Mouse (Mus musculus) lung, postnatal 14 days (tissue): Measurements from ENCODE around the gene Nr1i2.
"Not testable (repeated sequence)": the region's sequence is repeated elsewhere in the genome, so short reads cannot be mapped to it uniquely, and the experiment has no call there.

Source experiments
- DNase-seq: peaks from one replicate; pipeline ENCODE4 v3.0.0; 2021

Gene Nr1i2

DNA sequence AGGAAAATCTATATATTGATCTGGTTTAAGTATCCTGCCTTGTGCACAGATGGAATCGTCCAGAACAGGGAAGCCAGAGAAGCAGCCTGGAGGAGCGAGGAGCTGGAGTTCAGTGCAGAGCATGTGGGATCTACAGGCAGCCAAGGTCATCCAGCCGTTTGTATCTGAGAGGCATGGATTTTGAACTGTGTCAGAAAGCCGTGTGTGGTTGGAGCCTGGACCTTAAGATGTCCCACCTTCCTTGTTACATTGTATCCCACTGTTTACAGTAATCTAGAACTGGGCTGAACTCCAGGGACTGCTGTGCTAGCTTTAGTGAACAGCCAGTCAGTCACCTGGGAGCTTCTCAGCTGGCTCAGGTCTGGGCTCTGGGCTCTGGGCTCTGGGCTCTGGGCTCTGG lies 8.1 kb downstream of the Nr1i2 start:
- no peak for DNase-seq

GRCm38 (mm10) chr16:38285801-38286200 lies 8.8 kb downstream of the Nr1i2 start:
- DNase-seq = no peak

DNA sequence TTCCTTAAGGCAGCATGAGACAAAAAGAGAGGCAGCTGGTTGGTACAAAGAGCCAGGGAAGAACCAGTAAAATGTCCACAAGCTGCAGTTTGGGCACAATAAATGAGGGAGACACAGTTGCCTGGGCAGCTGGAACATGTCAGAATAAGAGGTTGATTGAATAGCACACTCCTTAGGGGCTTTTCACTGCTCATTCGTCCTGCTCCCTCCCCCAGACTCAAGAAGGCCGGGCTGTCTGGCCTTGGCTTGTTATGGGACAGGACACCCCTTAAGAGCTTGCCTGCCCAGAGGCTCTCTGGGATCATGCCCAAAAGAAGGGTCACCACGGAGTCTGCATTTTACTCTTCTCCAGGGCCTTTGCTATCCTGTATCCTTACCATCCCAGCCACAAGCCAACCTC lies 11.3 kb downstream of the Nr1i2 start:
- DNase-seq = no peak

DNA sequence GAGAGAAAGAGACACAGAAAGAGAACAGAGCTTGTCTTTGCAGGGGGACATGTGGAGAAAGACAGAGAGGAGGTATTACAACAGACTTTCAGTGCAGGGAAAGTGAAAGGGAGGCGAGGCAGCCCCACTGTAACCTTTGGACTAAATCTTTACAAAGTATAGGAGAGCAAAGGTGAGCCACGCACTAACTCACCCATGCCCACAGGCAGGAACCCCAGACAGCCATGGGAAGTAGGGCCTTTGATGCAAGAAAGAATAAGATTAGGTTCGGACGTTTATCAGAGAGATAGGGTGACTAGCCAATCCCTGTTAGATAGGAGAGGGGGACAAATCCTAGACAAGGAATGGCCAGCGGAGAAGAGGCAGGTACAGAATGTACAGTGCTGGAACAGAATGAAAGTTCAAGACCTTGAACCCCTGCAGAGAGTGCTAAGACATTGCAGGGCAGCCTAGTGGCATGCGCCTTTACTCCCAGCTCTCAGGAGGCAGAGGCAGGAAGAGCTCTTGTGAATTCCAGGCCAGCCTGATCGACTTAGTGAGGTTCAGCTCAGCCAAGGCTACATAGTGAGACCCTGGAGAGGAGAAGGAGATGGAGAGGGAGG lies 12.0 kb downstream of the Nr1i2 start:
- no peak for DNase-seq

GRCm38 (mm10) chr16:38280951-38281350 lies 13.7 kb downstream of the Nr1i2 start:
- DNase-seq = no peak

DNA sequence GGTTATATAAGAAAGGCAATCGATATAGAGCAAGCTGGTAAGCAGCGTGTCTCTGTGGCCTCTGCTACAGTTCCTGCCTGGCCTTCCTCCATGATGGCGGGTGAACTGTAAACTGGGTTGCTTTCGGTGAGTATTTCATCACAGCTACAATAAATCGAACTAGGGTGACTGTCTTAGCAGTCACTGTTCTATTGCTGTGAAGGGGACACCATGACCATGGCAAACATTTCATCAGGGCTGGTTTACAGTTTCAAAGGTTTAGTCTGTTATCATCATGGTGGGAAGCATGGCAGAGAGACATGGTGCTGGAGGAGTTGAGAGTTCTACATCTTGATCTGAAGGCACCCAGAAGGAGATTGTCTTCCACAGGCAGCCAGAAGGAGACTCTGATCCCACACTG lies 14.8 kb downstream of the Nr1i2 start:
- no peak for DNase-seq

GRCm38 (mm10) chr16:38274737-38275136 lies 19.9 kb downstream of the Nr1i2 start:
- DNase-seq = no peak

DNA sequence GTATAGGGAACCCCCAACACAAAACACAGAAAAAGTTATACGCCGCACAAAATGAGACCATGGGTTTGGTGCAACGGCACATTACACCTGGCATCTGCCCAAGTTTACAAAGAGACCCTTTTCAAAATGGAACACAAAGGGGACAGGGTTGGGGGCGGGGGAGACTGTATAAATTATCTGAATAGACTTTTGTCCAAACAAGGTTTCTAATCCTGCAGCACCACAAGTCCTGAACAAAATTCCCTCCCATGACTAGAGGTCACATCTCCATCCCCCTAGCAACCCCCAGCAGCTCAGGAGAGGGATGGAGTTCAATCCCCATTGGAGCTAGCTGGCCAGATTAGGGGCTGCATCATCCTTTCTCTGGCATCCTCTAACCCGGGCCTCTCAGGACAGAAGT lies 22.1 kb downstream of the Nr1i2 start:
- DNase-seq = no peak

DNA sequence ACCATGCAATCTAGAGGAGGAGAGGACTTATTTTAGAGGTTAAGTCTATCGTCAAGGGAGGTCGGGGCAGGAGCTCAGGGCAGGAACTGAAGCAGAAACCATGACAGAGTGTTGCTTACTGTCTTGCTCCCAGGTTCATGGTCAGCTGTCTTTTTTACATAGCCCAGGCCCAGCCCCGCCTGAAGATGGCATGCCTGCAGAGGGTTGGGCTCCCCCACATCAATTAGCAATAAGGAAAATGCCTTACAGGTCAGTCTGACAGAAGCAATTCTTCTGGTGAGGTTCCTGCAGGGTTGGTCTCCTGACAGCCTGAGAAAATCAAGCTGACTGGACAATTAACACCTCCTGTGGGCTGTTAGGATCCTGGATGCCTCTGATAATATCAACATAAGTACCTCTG lies 23.0 kb downstream of the Nr1i2 start:
- no peak for DNase-seq

- no peak for DNase-seq
Measured at GRCm38 (mm10) chr16:38255927-38256326, 38.7 kb downstream of the Nr1i2 start.

DNA sequence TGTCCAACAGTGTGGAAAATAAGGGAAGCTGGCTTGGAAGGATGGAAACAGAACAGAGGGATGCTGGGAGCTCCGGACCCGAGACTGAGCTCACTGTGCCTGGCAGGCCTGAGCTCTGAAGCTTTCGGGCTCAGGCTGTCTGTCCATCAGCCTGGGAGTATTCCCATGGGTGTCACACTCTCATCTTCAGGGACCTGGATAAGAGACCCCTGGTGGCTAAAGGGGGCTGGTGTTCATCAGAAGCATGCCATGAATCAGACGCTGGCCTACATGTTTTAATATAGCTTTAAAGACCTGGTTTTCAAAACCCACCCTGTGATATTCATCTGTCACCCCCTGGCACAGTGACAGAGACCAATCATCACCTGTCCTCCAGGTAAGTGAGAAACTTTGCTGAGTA lies 39.5 kb downstream of the Nr1i2 start:
- no peak for DNase-seq

DNA sequence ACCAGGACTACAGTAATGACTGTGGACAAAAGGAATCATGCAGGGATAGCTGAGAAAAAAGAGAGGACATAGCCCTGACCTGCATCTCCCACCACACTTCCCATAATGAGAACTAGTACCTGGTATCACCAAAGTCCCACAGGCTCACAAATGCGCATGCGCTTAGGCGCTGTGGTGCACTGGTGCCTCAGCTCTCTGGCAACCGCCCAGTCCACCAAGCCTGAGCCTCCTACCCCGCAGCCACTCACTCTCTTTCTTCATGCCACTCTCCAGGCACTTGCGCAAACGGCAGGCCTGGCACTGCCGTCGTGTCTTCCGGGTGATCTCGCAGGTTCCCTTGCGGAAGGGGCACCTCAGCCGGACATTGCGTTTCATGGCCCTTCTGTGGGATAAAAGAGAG lies 40.6 kb downstream of the Nr1i2 start:
- peak; percentile 16 for DNase-seq

- DNase-seq = no peak
Measured at GRCm38 (mm10) chr16:38250467-38250866, 44.2 kb downstream of the Nr1i2 start.

- DNase-seq = no peak
Measured at GRCm38 (mm10) chr16:38248331-38248961, 46.2 kb downstream of the Nr1i2 start.

GRCm38 (mm10) chr16:38245849-38246585 lies 48.6 kb downstream of the Nr1i2 start:
- no peak for DNase-seq

DNA sequence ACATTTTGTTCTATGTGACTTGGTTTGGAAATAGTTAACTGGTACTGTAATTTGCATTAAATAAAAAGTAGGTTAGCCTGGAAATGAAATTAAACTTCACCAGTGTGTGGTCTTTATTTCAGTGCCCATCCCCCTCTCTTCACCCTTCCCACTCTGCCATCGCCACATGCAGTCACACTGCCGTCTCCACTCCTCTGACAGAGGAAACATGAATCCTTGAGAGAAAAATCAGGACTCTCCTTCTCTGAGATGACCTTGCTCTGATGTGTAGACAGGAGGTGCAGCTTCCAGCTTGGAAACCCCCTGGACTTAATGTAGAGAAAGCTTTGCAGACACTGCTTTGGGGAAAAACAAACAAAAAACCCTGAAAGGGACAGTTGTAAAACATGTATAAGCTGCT lies 49.2 kb downstream of the Nr1i2 start:
- DNase-seq = no peak

GRCm38 (mm10) chr16:38244111-38244510 lies 50.5 kb downstream of the Nr1i2 start:
- no peak for DNase-seq

GRCm38 (mm10) chr16:38240167-38240566 lies 54.5 kb downstream of the Nr1i2 start:
- DNase-seq = no peak

- DNase-seq = peak; percentile 66
Measured at GRCm38 (mm10) chr16:38239729-38240128, 54.9 kb downstream of the Nr1i2 start.

DNA sequence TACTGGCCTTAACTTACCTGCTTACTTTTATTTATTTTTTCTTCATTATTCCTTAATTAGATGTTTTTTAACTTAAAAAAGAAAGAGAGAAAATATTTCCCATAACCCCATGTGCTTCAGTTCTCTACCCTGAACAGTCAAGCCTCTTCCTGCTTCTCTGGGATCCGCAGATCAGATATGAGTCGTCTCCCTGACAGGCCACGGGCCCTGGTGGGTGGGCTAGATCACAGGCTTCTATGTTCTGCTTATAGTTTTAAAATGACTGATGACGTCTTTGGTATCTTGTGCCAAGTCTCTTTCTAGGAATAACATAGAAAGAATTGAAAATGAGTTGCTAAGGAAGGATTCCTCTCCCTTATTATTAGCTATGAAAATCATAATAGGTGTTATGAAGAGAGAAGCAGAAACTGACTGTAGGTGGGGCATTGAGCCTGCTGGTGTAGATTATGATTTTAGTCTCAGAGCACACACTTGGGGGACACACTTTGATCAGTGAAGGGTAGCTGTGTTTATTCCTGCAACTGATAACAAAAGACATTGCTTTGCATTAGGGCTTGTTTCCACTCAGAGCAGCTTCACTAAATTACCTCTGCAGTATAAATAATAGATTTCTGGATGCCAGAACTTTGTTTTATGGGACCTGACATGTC lies 57.6 kb downstream of the Nr1i2 start:
- DNase-seq = no peak

- DNase-seq = not testable (repeated sequence)
Measured at GRCm38 (mm10) chr16:38222491-38222890, 72.1 kb downstream of the Nr1i2 start.

- DNase-seq = no peak
Measured at GRCm38 (mm10) chr16:38205272-38205671, 89.4 kb downstream of the Nr1i2 start.
